Mouse (Mus musculus) thymus, postnatal 36 days (tissue): Measurements from ENCODE around the gene Gm3183.
"Not testable (repeated sequence)": the region's sequence is repeated elsewhere in the genome, so short reads cannot be mapped to it uniquely, and the experiment has no call there.

Source experiments
- DNase-seq, 2 experiments: peaks; one replicate each; pipeline ENCODE4 v3.0.0; 2022; ENCODE audit warnings: mixed read lengths in 2 of 2

Gm3183 gene

GRCm38 (mm10) chr5:94865136-94865535, at the start of gene Gm3183:
Gm3183 (plus strand) TSS chr5:94865436.
- DNase-seq: not testable (repeated sequence)
